Comparison of ENCODE assay signal across 20 mouse cellular contexts in the genomic region with DNA sequence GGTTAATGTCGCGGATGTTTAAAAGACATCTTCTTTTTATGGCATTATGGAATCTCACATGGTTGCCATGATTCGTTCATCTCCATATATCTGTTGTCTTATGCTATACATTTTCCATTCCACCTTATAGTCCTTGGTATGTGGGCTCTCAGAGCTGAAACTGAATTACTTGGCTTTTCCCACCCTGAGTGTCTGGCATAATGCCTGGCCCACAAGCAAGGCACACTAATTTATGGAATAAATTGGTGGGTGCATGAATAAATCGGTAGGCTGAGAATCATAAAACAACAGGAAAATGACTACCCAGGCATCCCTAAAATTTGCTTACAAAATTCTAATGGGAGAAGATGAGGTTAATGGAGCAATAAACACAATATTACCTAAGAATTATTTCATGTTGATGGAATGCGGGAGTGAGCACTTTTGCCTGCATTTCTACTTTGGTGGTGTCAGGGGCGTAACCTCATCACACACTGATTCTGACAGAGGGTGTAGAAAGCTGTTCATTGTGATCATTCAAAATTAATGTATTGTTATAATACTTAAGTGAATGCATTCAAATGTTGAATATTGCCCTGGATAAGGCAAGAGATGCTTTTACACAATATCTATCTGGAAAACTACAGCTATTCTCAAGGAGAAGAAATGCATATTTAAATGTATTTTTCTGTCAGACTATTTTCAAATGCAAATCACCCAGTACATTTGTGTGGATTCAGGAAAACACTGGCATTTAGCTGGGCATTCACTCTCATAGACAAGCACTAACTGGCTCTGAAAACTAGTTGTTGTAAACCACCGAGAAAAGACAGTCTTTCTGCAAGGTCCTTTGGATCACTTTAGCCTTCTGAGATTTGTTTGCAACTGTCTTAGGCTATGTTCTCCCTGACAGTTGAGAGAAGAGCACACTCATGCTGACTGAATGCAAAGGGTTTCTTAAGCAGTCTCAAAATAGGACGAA.
"Had no signal": no experiment of that assay in that cellular context is flagged by ENCODE, and none has a peak within 500 bp of the region (broad histone marks: within the 10 kb centered on the region; RNA-seq: fewer than 3 reads in every experiment).

No protein-coding gene starts in this region.

- H3K4me3 ChIP-seq: left cerebral cortex, adult 2 months; limb, embryonic 10.5 days; limb, embryonic 13.5 days; liver, embryonic 12.5 days; liver, embryonic 15.5 days; lung, embryonic 15.5 days; megakaryocyte, embryonic 14.5 days had no signal

- ATAC-seq: liver, embryonic 12.5 days had no signal

- H3K9me3 ChIP-seq: limb, embryonic 10.5 days; limb, embryonic 13.5 days; liver, embryonic 12.5 days; liver, embryonic 15.5 days; lung, embryonic 15.5 days; megakaryocyte, embryonic 14.5 days had no signal

- H3K9ac ChIP-seq: limb, embryonic 13.5 days; liver, embryonic 12.5 days; liver, embryonic 15.5 days; lung, embryonic 15.5 days had no signal

- H3K27me3 ChIP-seq: limb, embryonic 13.5 days; liver, embryonic 12.5 days; liver, embryonic 15.5 days; lung, embryonic 15.5 days; megakaryocyte, embryonic 14.5 days had no signal

- H3K4me1 ChIP-seq: limb, embryonic 10.5 days; limb, embryonic 13.5 days; liver, embryonic 12.5 days; liver, embryonic 15.5 days; lung, embryonic 15.5 days; megakaryocyte, embryonic 14.5 days had no signal

- DNase-seq: kidney, adult 2 months; kidney, postnatal 25 days; layer of hippocampus, postnatal 36 days; liver; lung, adult 18-20 months; lung, postnatal 10 days; lung, postnatal 36 days; thymus, adult 2 months; thymus, postnatal 14 days; thymus, postnatal 4 days had no signal

- H3K36me3 ChIP-seq: limb, embryonic 10.5 days; limb, embryonic 13.5 days; liver, embryonic 12.5 days; liver, embryonic 15.5 days; lung, embryonic 15.5 days had no signal

- H3K27ac ChIP-seq: kidney, postnatal 0 days; left cerebral cortex, adult 2 months; limb, embryonic 10.5 days; limb, embryonic 13.5 days; liver, embryonic 12.5 days; liver, embryonic 15.5 days; lung, embryonic 15.5 days; stomach, postnatal 0 days had no signal

- H3K4me2 ChIP-seq: limb, embryonic 13.5 days; liver, embryonic 12.5 days; liver, embryonic 15.5 days; lung, embryonic 15.5 days; midbrain, embryonic 11.5 days had no signal
